Comparison of ENCODE assay signal across 8 mouse cellular contexts in the genomic region with DNA sequence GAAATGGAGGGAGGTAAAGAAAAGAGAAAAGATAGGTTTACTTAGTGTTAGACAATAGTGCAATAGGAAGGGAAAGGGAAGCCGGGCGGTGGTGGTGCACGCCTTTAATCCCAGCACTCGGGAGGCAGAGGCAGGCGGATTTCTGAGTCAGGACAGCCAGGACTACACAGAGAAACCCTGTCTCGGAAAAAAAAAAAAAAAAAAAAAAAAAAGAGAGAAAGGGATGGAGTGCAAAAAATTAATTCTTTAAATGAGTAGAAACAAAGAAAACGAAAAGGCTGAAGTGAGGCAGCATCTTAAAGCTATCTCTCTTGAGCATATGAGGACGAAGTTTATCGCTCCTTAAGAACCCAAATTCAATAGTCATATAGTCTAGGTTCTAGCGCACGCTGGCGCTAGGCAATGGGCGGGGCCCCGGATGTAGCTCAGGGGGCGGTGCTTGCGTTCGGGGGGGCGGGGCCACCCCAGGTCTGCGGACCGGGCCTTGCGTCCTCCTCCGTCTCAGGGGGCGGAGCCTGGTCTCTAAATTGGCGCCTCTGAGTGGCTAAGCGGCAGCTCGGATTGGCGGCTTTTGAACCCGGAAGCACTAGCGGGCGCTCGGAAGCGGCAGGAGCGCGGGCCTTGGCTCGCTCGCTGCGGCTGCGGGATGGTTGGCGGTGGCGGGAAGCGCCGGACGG. TPM values are rescaled to one million over a fixed set of nuclear protein-coding genes. Genes with fewer than 3 reads are reported as not detected.
DNase-seq lines count a peak whose midpoint lies in the region; ATAC-seq and TF ChIP-seq lines count a peak whose summit lies in the region.

TSS of gene Hpf1 (plus strand) at position 576 of the 677 bp plus-strand sequence.

- WGBS in bone marrow, adult 2 months: 2% methylated on average over 43 of the region's 43 CpGs
- 5% methylated on average over 43 of the region's 43 CpGs for WGBS in embryonic facial prominence, embryonic 15.5 days
- WGBS in limb, embryonic 14.5 days: 6% methylated on average over 42 of the region's 43 CpGs
- 5% methylated on average over 35 of the region's 43 CpGs for WGBS in midbrain, postnatal 0 days

- H3K27me3 ChIP-seq in embryonic facial prominence, embryonic 15.5 days: no peaks in the 10 kb centered on the region
- no peaks in the 10 kb centered on the region for H3K27me3 ChIP-seq in limb, embryonic 14.5 days (ENCODE audit: control insufficient read depth, insufficient read depth, low read length)
- H3K27me3 ChIP-seq in midbrain, postnatal 0 days (ENCODE audit: insufficient read depth, low read length): no peaks in the 10 kb centered on the region

- TF ChIP-seq POLR2A in bone marrow, adult 2 months (IDR thresholded peaks at IDR 0.05; ENCODE audit: borderline replicate concordance, control insufficient read depth, low read depth, low read length): peak; percentile 74; the same call in 1 of the 2 replicates
- TF ChIP-seq POLR2A in limb, embryonic 14.5 days (IDR thresholded peaks at IDR 0.05; ENCODE audit: borderline replicate concordance, extremely low read depth, insufficient read depth, insufficient read length): 0 out of 2 replicates have a peak, but pooled peaks have one; percentile 82

- H3K4me1 ChIP-seq in bone marrow, adult 2 months (ENCODE audit: control insufficient read depth, insufficient read depth, low read length): peaks cover 1% of the 10 kb centered on the region; the same call in 1 of the 2 replicates
- peaks cover 11% of the 10 kb centered on the region for H3K4me1 ChIP-seq in embryonic facial prominence, embryonic 15.5 days
- peaks cover 16% of the 10 kb centered on the region for H3K4me1 ChIP-seq in limb, embryonic 14.5 days (ENCODE audit: control insufficient read depth, insufficient read depth, low read length)
- peaks cover 16% of the 10 kb centered on the region for H3K4me1 ChIP-seq in midbrain, postnatal 0 days (ENCODE audit: insufficient read depth, low read length)

- H3K4me3 ChIP-seq in bone marrow, adult 2 months (replicated peaks; ENCODE audit: control insufficient read depth, low read depth, low read length): peak within 1 kb of the TSS; percentile 88
- H3K4me3 ChIP-seq in embryonic facial prominence, embryonic 15.5 days (replicated peaks): peak within 1 kb of the TSS; percentile 81
- H3K4me3 ChIP-seq in limb, embryonic 14.5 days (replicated peaks; ENCODE audit: low read length): peak within 1 kb of the TSS; percentile 76
- H3K4me3 ChIP-seq in midbrain, postnatal 0 days (ENCODE audit: low read depth, low read length): peak within 1 kb of the TSS; percentile 76

- H3K9me3 ChIP-seq in embryonic facial prominence, embryonic 15.5 days (replicated peaks): no peaks in the 10 kb centered on the region
- H3K9me3 ChIP-seq in limb, embryonic 14.5 days (ENCODE audit: control insufficient read depth, low read length): no peaks in the 10 kb centered on the region
- H3K9me3 ChIP-seq in midbrain, postnatal 0 days (ENCODE audit: low read length): no peaks in the 10 kb centered on the region

- ATAC-seq in embryonic facial prominence, embryonic 15.5 days (ENCODE audit: insufficient number of reproducible peaks, low FRiP score, low TSS enrichment, low read depth): peak; percentile 98
- peak; percentile 99 for ATAC-seq in limb, embryonic 14.5 days (ENCODE audit: low FRiP score, low read depth)
- ATAC-seq in midbrain, postnatal 0 days (ENCODE audit: low FRiP score): peak; percentile 99

- peak within 1 kb of the TSS; percentile 71 for H3K4me2 ChIP-seq in embryonic facial prominence, embryonic 15.5 days (replicated peaks)
- H3K4me2 ChIP-seq in limb, embryonic 14.5 days (replicated peaks; ENCODE audit: low read depth, low read length, severe bottlenecking): peak within 1 kb of the TSS; percentile 65
- H3K4me2 ChIP-seq in midbrain, postnatal 0 days (ENCODE audit: low read depth, low read length, poor library complexity, severe bottlenecking): peak within 1 kb of the TSS; percentile 83

- TF ChIP-seq CTCF in bone marrow, adult 2 months (IDR thresholded peaks at IDR 0.05; ENCODE audit: control insufficient read depth, insufficient read depth, low read length): no peak
- TF ChIP-seq CTCF in midbrain, postnatal 0 days (IDR thresholded peaks at IDR 0.05): peak; percentile 10; the same call in 1 of the 2 replicates

- no peaks in the 10 kb centered on the region for H3K36me3 ChIP-seq in embryonic facial prominence, embryonic 15.5 days
- H3K36me3 ChIP-seq in limb, embryonic 14.5 days (ENCODE audit: control insufficient read depth, insufficient read depth, low read length): peaks cover 5% of the 10 kb centered on the region; the same call in 1 of the 2 replicates
- H3K36me3 ChIP-seq in midbrain, postnatal 0 days (ENCODE audit: insufficient read depth, low read length): no peaks in the 10 kb centered on the region

- peak; percentile 98 for DNase-seq in 416B (ENCODE audit: low read depth)
- peak; percentile 92 for DNase-seq in heart, adult 8-10 months (ENCODE audit: low spot score)
- DNase-seq in kidney, adult 9 months: peak; percentile 95
- DNase-seq in limb, embryonic 14.5 days (ENCODE audit: low spot score): peak; percentile 96
- peak; percentile 99 for DNase-seq in midbrain, postnatal 0 days (ENCODE audit: low spot score)
- DNase-seq in spleen, postnatal 14 days (ENCODE audit: low spot score in 2 of 2): peak; percentile 89 to 93

- peak within 1 kb of the TSS; percentile 50; the same call in 1 of the 2 replicates for H3K27ac ChIP-seq in bone marrow, adult 2 months (ENCODE audit: control insufficient read depth, insufficient read depth, low read depth, low read length, poor library complexity)
- H3K27ac ChIP-seq in embryonic facial prominence, embryonic 15.5 days (replicated peaks): peak within 1 kb of the TSS; percentile 35; the same call in 1 of the 2 replicates
- no peak within 1 kb of the TSS for H3K27ac ChIP-seq in limb, embryonic 14.5 days (replicated peaks; ENCODE audit: low read depth, low read length)
- H3K27ac ChIP-seq in midbrain, postnatal 0 days (ENCODE audit: low read depth, low read length): peak within 1 kb of the TSS; percentile 69; the same call in 1 of the 2 replicates

- H3K9ac ChIP-seq in embryonic facial prominence, embryonic 15.5 days: peak within 1 kb of the TSS; percentile 69
- H3K9ac ChIP-seq in limb, embryonic 14.5 days (ENCODE audit: low read depth, low read length, severe bottlenecking): peak within 1 kb of the TSS; percentile 75
- H3K9ac ChIP-seq in midbrain, postnatal 0 days (replicated peaks; ENCODE audit: low read length, poor library complexity, severe bottlenecking): peak within 1 kb of the TSS; percentile 79

RNA-seq across cellular contexts. Expression of gene Hpf1, which starts in this region (rescaled TPM):
- polyA plus RNA-seq in bone marrow, adult 2 months (2011; ENCODE audit: insufficient read depth, insufficient read length, low replicate concordance, missing spikeins): 212 and 214 TPM in 2 replicates
- polyA plus RNA-seq in embryonic facial prominence, embryonic 15.5 days (2015; fragmentation: Nextera tagmentation; extraction: Ambion mirVana): 85.4 and 87.2 TPM in 2 replicates
- total RNA-seq in heart, adult 8-10 months (2022): 10 to 100 TPM; 16.5 to 23.0 (median 18.8) TPM
- 46.6 and 54.9 TPM in 2 replicates for polyA plus RNA-seq in limb, embryonic 14.5 days (2012; rRNA removed)
- 94.5 TPM in 2 replicates for polyA plus RNA-seq in limb, embryonic 14.5 days (2014; fragmentation: Nextera tagmentation; extraction: Ambion mirVana)
- 28.6 and 43.0 TPM in 2 replicates for total RNA-seq in midbrain, postnatal 0 days (2014; rRNA removed)
- 99.1 and 99.5 TPM in 2 replicates for polyA plus RNA-seq in midbrain, postnatal 0 days (2015; fragmentation: Nextera tagmentation; extraction: Ambion mirVana)
